Comparison of ENCODE assay signal across 9 mouse cellular contexts in the genomic region with DNA sequence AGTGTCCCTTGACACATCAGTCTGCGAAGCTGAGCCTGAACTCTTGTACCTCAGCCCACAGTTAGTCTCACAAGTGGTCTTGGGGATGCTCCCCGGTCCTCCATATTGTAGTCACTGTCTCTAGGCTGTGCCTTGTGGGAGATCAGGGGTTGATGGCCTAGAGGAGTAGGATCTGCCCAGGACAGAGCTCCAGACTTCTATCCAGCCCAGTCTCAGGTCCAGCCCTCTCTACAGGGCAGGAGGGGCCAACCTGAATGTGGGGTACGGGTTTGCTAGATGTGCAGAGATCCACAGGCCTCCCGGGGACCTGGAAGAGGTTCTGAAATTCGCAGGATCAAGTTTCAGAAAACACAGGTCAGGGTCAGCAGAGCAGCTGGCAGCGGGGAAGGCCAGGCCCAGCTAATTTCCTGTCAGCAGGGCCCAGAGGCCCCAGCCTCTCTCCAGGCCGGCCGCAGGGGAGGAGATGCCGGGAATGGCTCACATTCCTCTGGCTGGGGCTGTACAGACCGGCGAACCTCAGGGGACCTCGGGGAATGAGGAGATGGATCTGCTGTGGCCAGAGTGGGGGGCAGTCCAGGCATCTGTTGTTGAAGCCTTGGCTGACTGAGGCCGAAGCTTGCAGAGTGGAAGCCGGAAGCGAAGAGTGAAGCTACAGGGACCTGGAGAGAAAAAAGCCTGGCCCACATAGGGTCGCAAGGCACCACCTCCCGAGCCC.
A peak's percentile ranks its signal among the peaks of the same experiment; 100 is the strongest.
DNase-seq lines count a peak whose midpoint lies in the region; ATAC-seq and TF ChIP-seq lines count a peak whose summit lies in the region.
"Had no signal": no experiment of that assay in that cellular context is flagged by ENCODE, and none has a peak within 500 bp of the region (broad histone marks: within the 10 kb centered on the region; RNA-seq: fewer than 3 reads in every experiment).

No protein-coding gene starts in this region.

- no peak overlapping the region for H3K4me2 ChIP-seq in intestine, embryonic 14.5 days (ENCODE audit: low read length)
- no peak overlapping the region for H3K4me2 ChIP-seq in liver, embryonic 13.5 days

- no peaks in the 10 kb centered on the region for H3K27me3 ChIP-seq in intestine, embryonic 14.5 days (replicated peaks; ENCODE audit: control insufficient read depth, insufficient read depth, low read length)
- H3K27me3 ChIP-seq in liver, embryonic 13.5 days: no peaks in the 10 kb centered on the region
- H3K27me3 ChIP-seq: CH12.LX had no signal

- peaks cover 13% of the 10 kb centered on the region for H3K4me1 ChIP-seq in intestine, embryonic 14.5 days (replicated peaks; ENCODE audit: control insufficient read depth, insufficient read depth, low read length)
- peaks cover 3% of the 10 kb centered on the region; the same call in 1 of the 2 replicates for H3K4me1 ChIP-seq in liver, embryonic 13.5 days (replicated peaks)

- peak overlapping the region; percentile 11; the same call in 1 of the 2 replicates for H3K27ac ChIP-seq in layer of hippocampus, adult 2 months
- peak overlapping the region; percentile 84 for H3K27ac ChIP-seq in intestine, embryonic 14.5 days (ENCODE audit: low read depth)
- no peak overlapping the region; the same call in 1 of the 2 replicates for H3K27ac ChIP-seq in liver, embryonic 13.5 days

- WGBS in intestine, embryonic 14.5 days: 20% methylated on average over 17 of the region's 17 CpGs
- WGBS in liver, embryonic 13.5 days (ENCODE audit: insufficient replicate concordance): 40% methylated on average over 17 of the region's 17 CpGs

- no peak for TF ChIP-seq CTCF in layer of hippocampus, adult 2 months (conservative IDR thresholded peaks at IDR 0.05)

- no peak for DNase-seq in layer of hippocampus, adult 2 months (ENCODE audit: low spot score in 2 of 2)
- no peak for DNase-seq in layer of hippocampus, adult 18-20 months (ENCODE audit: low spot score in 2 of 2)
- peak; percentile 82 to 94 for DNase-seq in gastrocnemius, postnatal 4 days (ENCODE audit: low spot score in 2 of 2)
- peak; percentile 77 for DNase-seq in intestine, embryonic 14.5 days (ENCODE audit: low spot score)
- no peak for DNase-seq in liver, embryonic 13.5 days
- DNase-seq in ovary, adult 18-20 months (ENCODE audit: low spot score): peak; percentile 48
- no peak for DNase-seq in thymus, postnatal 10 days (ENCODE audit: low spot score in 2 of 2)
- DNase-seq in cerebellum, adult 9-11 months: no peak

- peak overlapping the region; percentile 8; the same call in 1 of the 2 replicates for H3K9ac ChIP-seq in intestine, embryonic 14.5 days (ENCODE audit: low read length)
- no peak overlapping the region for H3K9ac ChIP-seq in liver, embryonic 13.5 days

- H3K9me3 ChIP-seq in intestine, embryonic 14.5 days (ENCODE audit: control insufficient read depth, low read length): no peaks in the 10 kb centered on the region
- no peaks in the 10 kb centered on the region for H3K9me3 ChIP-seq in liver, embryonic 13.5 days (replicated peaks)

- ATAC-seq in intestine, embryonic 14.5 days (replicated peaks; ENCODE audit: low FRiP score, low TSS enrichment, low read depth): peak; percentile 75
- peak; percentile 55; the same call in 1 of the 2 replicates for ATAC-seq in liver, embryonic 13.5 days (ENCODE audit: low read depth)

- H3K4me3 ChIP-seq in layer of hippocampus, adult 2 months: no peak overlapping the region
- no peak overlapping the region for H3K4me3 ChIP-seq in intestine, embryonic 14.5 days (ENCODE audit: low read depth, low read length)
- H3K4me3 ChIP-seq in liver, embryonic 13.5 days (replicated peaks): no peak overlapping the region

- H3K36me3 ChIP-seq in intestine, embryonic 14.5 days (ENCODE audit: control insufficient read depth, insufficient read depth, low read length): no peaks in the 10 kb centered on the region
- H3K36me3 ChIP-seq in liver, embryonic 13.5 days: no peaks in the 10 kb centered on the region

Comparison
In these comparisons a context has a peak if more than half of its experiments do, and no peak if none do; other contexts are left out.
1. DNase-seq: peak in gastrocnemius, postnatal 4 days (2 of 2), intestine, embryonic 14.5 days (single experiment) and ovary, adult 18-20 months (single experiment); none in layer of hippocampus, adult 2 months (0 of 2), layer of hippocampus, adult 18-20 months (0 of 2), liver, embryonic 13.5 days (single experiment), thymus, postnatal 10 days (0 of 2) and cerebellum, adult 9-11 months (single experiment).